Mouse (Mus musculus) cerebellum, postnatal 10 days (tissue): ENCODE measurements around the gene Uck1.

Experiments
- DNase-seq, 2 experiments: peaks; one replicate each; pipeline ENCODE4 v3.0.0; 2021; ENCODE audit warnings: mixed read lengths in 2 of 2

The Uck1 gene

GRCm38 (mm10) chr2:32218541-32219334 lies 41.2 kb downstream of the Uck1 start:
- DNase-seq, result no peak

- no peak for DNase-seq
Measured at GRCm38 (mm10) chr2:32218113-32218512, 41.8 kb downstream of the Uck1 start.

DNA sequence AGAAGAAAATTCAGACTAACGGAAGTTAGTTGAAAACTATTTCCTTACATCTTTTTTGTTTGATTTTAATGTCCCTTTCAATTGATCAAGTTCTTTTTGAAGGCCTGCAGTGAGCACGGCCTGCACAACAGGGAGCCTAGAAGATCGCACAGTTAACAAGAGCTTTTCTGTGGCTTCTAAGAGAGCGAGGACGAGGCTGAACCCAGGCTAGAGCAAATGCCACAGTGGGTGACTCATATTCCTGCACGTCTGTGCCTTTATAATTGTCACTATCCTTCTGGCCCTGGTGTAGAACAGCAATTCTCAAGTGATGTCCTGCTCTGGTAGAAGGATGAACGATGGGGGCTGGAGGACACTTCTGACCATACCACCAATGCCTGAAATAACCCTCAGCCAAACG lies 42.3 kb downstream of the Uck1 start:
- no peak for DNase-seq

GRCm38 (mm10) chr2:32216506-32216905 lies 43.5 kb downstream of the Uck1 start:
- no peak for DNase-seq

- no peak for DNase-seq
Measured at GRCm38 (mm10) chr2:32215576-32215975, 44.4 kb downstream of the Uck1 start.

DNA sequence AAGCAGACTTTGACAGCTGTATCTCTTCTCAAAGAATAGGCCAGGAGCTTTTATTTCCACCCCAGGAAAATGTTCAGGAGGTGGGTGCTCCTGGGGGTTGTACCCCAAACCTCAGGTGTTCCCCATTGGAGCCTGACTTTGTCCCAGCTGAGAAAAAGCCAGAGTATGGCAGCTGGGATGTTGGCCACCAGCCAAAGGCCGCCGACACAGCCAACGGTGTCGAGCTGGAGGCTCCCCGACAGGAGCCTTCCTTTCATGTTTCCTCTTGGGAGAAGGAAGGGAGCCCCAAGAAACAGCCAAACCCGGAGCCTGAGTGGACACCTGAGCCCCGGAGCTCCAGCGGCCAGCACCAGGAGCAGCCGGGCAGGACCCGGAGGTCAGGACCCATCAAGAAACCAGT lies 47.0 kb downstream of the Uck1 start:
- peak; percentile 66 to 67 for DNase-seq

DNA sequence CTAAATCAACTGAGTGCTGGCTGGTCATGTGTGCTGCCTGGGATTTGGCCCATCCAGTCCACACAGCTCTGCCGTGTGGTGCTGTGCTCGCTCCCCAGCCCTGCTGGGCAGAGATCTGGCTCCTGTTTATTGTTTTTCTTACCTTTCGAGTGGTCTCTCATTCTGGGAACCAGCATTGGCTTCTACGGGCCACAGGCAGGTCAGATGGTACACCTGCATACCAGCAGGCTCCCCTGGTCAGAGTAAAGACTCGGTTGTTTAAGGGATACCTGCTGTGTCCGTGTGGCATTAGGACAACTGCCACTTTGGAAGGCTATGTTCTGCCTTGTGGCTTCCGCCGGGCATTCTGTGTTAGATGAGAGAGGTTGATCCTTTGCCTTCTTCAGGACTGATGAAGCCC lies 48.3 kb downstream of the Uck1 start:
- no peak for DNase-seq

DNA sequence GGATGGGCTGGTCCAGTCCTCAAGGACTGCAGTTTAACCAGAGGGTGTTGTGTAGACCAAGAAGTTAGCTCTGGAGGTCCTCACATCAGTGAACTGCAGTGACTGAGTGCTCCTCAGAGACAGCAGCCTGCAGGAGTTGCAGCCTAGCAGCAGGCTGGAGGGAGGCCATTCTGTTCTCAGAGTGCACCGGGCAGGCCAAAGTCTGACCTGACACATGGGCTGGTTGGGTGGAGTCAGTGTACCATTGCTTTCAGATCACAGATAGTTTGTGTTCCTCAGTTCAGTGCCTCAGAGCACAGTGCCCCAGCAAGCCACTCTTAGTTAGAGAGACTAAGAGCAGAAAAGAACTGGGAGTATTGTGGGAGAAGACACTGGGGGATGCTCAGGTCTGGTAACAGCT lies 52.3 kb downstream of the Uck1 start:
- no peak for DNase-seq
